Mouse (Mus musculus) lung, postnatal 0 days (tissue): ENCODE measurements around the gene Hacd4.

Experiments used
- CTCF ChIP-seq: IDR thresholded peaks from 2 replicates; pipeline ENCODE4 v1.5.1; 2016; ENCODE audit warnings: antibody characterized with exemption, mild to moderate bottlenecking
- EP300 ChIP-seq: IDR thresholded peaks from 2 replicates; pipeline ENCODE4 v1.6.1; 2016; ENCODE audit warnings: antibody characterized with exemption, mild to moderate bottlenecking, control low read depth

- no peak for TF ChIP-seq CTCF
- no peak for TF ChIP-seq EP300
Observed at GRCm38 (mm10) chr4:88400992-88401313, 37.8 kb downstream of the Hacd4 start.
